In genomic region chr12:99400907-99401306, GRCm38 (mm10) we compare ENCODE assay signal across 22 mouse cellular contexts.
A peak's percentile ranks its signal among the peaks of the same experiment; 100 is the strongest.
DNase-seq lines count a peak whose midpoint lies in the region; ATAC-seq lines count a peak whose summit lies in the region.
"Had no signal": no experiment of that assay in that cellular context is flagged by ENCODE, and none has a peak within 500 bp of the region (broad histone marks: within the 10 kb centered on the region; RNA-seq: fewer than 3 reads in every experiment).

No protein-coding gene starts in this region.

- no peaks in the 10 kb centered on the region for H3K4me1 ChIP-seq in lung, embryonic 16.5 days (replicated peaks; ENCODE audit: control insufficient read depth, insufficient read depth, low read length)
- H3K4me1 ChIP-seq: embryonic facial prominence, embryonic 15.5 days; forebrain, embryonic 12.5 days had no signal

- no peak overlapping the region for H3K27ac ChIP-seq in lung, embryonic 16.5 days (ENCODE audit: low read length)
- H3K27ac ChIP-seq: embryonic facial prominence, embryonic 13.5 days; embryonic facial prominence, embryonic 15.5 days; forebrain, embryonic 10.5 days; forebrain, embryonic 12.5 days had no signal

- H3K9me3 ChIP-seq in lung, embryonic 16.5 days (ENCODE audit: control insufficient read depth, low read length): no peaks in the 10 kb centered on the region
- H3K9me3 ChIP-seq: embryonic facial prominence, embryonic 15.5 days had no signal

- H3K4me3 ChIP-seq in lung, embryonic 16.5 days (ENCODE audit: low read length): no peak overlapping the region
- H3K4me3 ChIP-seq: embryonic facial prominence, embryonic 13.5 days; embryonic facial prominence, embryonic 15.5 days; erythroblast, embryonic 14.5 days; forebrain, embryonic 10.5 days; forebrain, embryonic 12.5 days had no signal

- peak; percentile 42 for ATAC-seq in lung, embryonic 16.5 days (ENCODE audit: low read depth)
- ATAC-seq: forebrain, embryonic 14.5 days; forebrain, embryonic 16.5 days had no signal

- H3K27me3 ChIP-seq in lung, embryonic 16.5 days (ENCODE audit: control insufficient read depth, insufficient read depth, low read depth, low read length): no peaks in the 10 kb centered on the region
- H3K27me3 ChIP-seq: embryonic facial prominence, embryonic 13.5 days; embryonic facial prominence, embryonic 15.5 days had no signal

- H3K9ac ChIP-seq in lung, embryonic 16.5 days (ENCODE audit: low read length): no peak overlapping the region
- H3K9ac ChIP-seq: embryonic facial prominence, embryonic 13.5 days; embryonic facial prominence, embryonic 15.5 days; forebrain, embryonic 12.5 days had no signal

- 71% methylated on average over 8 of the region's 8 CpGs for WGBS in lung, embryonic 16.5 days

- intact Hi-C loops in heart, postnatal 25 days (cut with DNase I): no loop called here

- no peak for DNase-seq in lung, postnatal 4 days
- DNase-seq in lung, postnatal 25 days (ENCODE audit: low spot score): peak; percentile 31
- DNase-seq in lung, postnatal 36 days: peak; percentile 58
- DNase-seq in heart, postnatal 25 days (ENCODE audit: low spot score): no peak
- DNase-seq: adrenal gland, adult 2 months; adrenal gland, postnatal 10 days; adrenal gland, postnatal 25 days; cerebellum, adult 11 months; cerebellum, adult 18-20 months; cerebellum, adult 8-10 months; cerebellum, adult 9-11 months; cerebellum, postnatal 14 days; cerebellum, postnatal 36 days; embryo, embryonic 11 days had no signal

- H3K36me3 ChIP-seq in lung, embryonic 16.5 days (ENCODE audit: control insufficient read depth, insufficient read depth, low read length): no peaks in the 10 kb centered on the region
- H3K36me3 ChIP-seq: embryonic facial prominence, embryonic 13.5 days; embryonic facial prominence, embryonic 15.5 days; forebrain, embryonic 12.5 days had no signal

- no peak overlapping the region for H3K4me2 ChIP-seq in lung, embryonic 16.5 days (ENCODE audit: low read depth, low read length)
- H3K4me2 ChIP-seq: embryonic facial prominence, embryonic 13.5 days; embryonic facial prominence, embryonic 15.5 days; forebrain, embryonic 12.5 days had no signal

Comparison
In these comparisons a context has a peak if more than half of its experiments do, and no peak if none do; other contexts are left out.
1. DNase-seq: peak in lung, postnatal 25 days (single experiment) and lung, postnatal 36 days (single experiment); none in lung, postnatal 4 days (0 of 2) and heart, postnatal 25 days (single experiment).